Mouse (Mus musculus): Measurements from ENCODE around the gene Tmtc4.

DNA sequence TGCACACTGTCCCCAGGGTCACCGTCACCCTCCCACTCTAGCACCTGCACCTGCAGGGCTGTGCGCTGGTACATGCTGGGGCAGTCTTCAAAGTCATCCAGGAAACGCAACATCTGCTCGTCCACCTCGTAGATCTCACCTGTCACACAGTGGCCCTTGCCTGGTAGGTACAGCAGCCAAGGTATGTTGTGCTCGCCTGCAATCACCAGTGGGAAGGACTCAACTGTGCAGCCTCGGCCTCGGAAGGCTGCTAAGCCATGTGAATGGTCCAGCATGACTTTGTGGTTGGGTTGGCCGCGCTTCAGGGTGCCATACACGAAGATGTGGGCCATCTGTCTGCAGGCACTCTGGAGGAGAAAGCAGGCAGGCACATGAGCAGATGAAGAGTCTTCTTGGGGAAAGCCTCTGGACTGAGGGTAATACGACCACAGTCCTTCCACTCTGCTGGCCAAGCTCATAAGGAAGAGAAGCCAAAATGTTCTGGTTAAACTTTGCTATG is 92.3 kb downstream of the Tmtc4 start:
- TF ChIP-seq CTCF (IDR thresholded peaks at IDR 0.05) = no peak
- no peak for TF ChIP-seq EP300 (IDR thresholded peaks at IDR 0.05)

Data from lung, postnatal 0 days (tissue).